ENCODE assay signal across 21 mouse cellular contexts in genomic region chrX:99149047-99149446, GRCm38 (mm10). TPM values are rescaled to one million over a fixed set of nuclear protein-coding genes. Genes with fewer than 3 reads are reported as not detected.
DNase-seq lines count a peak whose midpoint lies in the region; ATAC-seq and TF ChIP-seq lines count a peak whose summit lies in the region.
"Had no signal": no experiment of that assay in that cellular context is flagged by ENCODE, and none has a peak within 500 bp of the region (broad histone marks: within the 10 kb centered on the region; RNA-seq: fewer than 3 reads in every experiment).

No protein-coding gene starts in this region.

- H3K4me1 ChIP-seq in heart, adult 2 months (ENCODE audit: control insufficient read depth, insufficient read depth, low read length) = peaks cover 4% of the 10 kb centered on the region
- peaks cover 18% of the 10 kb centered on the region for H3K4me1 ChIP-seq in lung, adult 2 months (ENCODE audit: control insufficient read depth, insufficient read depth, low read length)
- H3K4me1 ChIP-seq in lung, embryonic 15.5 days = peaks cover 38% of the 10 kb centered on the region
- no peaks in the 10 kb centered on the region; the same call in 1 of the 2 replicates for H3K4me1 ChIP-seq in cerebellum, adult 2 months (ENCODE audit: control insufficient read depth, insufficient read depth, low read length)

- TF ChIP-seq POLR2A in heart, adult 2 months (IDR thresholded peaks at IDR 0.05; ENCODE audit: insufficient read depth, low read depth, low read length) = no peak
- TF ChIP-seq POLR2A in lung, adult 2 months (IDR thresholded peaks at IDR 0.05; ENCODE audit: borderline replicate concordance, extremely low read depth, low read depth, low read length) = no peak
- TF ChIP-seq POLR2A in cerebellum, adult 2 months (IDR thresholded peaks at IDR 0.05; ENCODE audit: borderline replicate concordance, insufficient read depth, low read length) = no peak

- no peak for TF ChIP-seq CTCF in heart, adult 2 months (IDR thresholded peaks at IDR 0.05)
- TF ChIP-seq CTCF in lung, adult 2 months (IDR thresholded peaks at IDR 0.05; ENCODE audit: insufficient read depth, low read length) = no peak
- no peak for TF ChIP-seq CTCF in cerebellum, adult 2 months (IDR thresholded peaks at IDR 0.05; ENCODE audit: borderline replicate concordance, insufficient read depth, low read depth, low read length)

- no peaks in the 10 kb centered on the region for H3K27me3 ChIP-seq in heart, adult 2 months (ENCODE audit: control insufficient read depth, insufficient read depth, low read length)
- no peaks in the 10 kb centered on the region for H3K27me3 ChIP-seq in lung, embryonic 15.5 days
- no peaks in the 10 kb centered on the region for H3K27me3 ChIP-seq in cerebellum, adult 2 months (ENCODE audit: control insufficient read depth, insufficient read depth, low read length)
- H3K27me3 ChIP-seq: liver, embryonic 15.5 days; Patski had no signal

- H3K79me2 ChIP-seq in heart, adult 2 months (replicated peaks; ENCODE audit: control insufficient read depth, insufficient read depth, low read length) = peaks cover 1% of the 10 kb centered on the region; the same call in 1 of the 2 replicates

- no peak for TF ChIP-seq EP300 in heart, adult 2 months (IDR thresholded peaks at IDR 0.05; ENCODE audit: insufficient read depth, low read depth, low read length)

- peak overlapping the region; percentile 20; the same call in 1 of the 2 replicates for H3K27ac ChIP-seq in heart, adult 2 months
- peak overlapping the region; percentile 33; the same call in 1 of the 2 replicates for H3K27ac ChIP-seq in lung, embryonic 15.5 days
- no peak overlapping the region for H3K27ac ChIP-seq in cerebellum, adult 2 months (ENCODE audit: insufficient read depth, low read length)
- H3K27ac ChIP-seq: heart, embryonic 13.5 days; hindbrain, embryonic 10.5 days; left cerebral cortex, adult 2 months; limb, embryonic 12.5 days; liver, embryonic 15.5 days; midbrain, embryonic 10.5 days had no signal

- 81% methylated on average over 7 of the region's 7 CpGs for WGBS in heart, adult 2 months
- WGBS in lung, adult 2 months = 63% methylated on average over 7 of the region's 7 CpGs
- WGBS in lung, embryonic 15.5 days = 54% methylated on average over 7 of the region's 7 CpGs
- whole genome bisulfite sequencing in cerebellum, adult 2 months = 80% methylated on average over 7 of the region's 7 CpGs

- no peak overlapping the region for H3K4me3 ChIP-seq in heart, adult 2 months
- H3K4me3 ChIP-seq in lung, adult 2 months (replicated peaks; ENCODE audit: extremely low read depth, low read depth, low read length) = no peak overlapping the region
- no peak overlapping the region for H3K4me3 ChIP-seq in lung, embryonic 15.5 days
- H3K4me3 ChIP-seq in cerebellum, adult 2 months (replicated peaks; ENCODE audit: insufficient read depth, low read depth, low read length) = no peak overlapping the region
- H3K4me3 ChIP-seq: heart, embryonic 13.5 days; hindbrain, embryonic 10.5 days; left cerebral cortex, adult 2 months; limb, embryonic 12.5 days; liver, embryonic 15.5 days; midbrain, embryonic 10.5 days had no signal

- H3K4me2 ChIP-seq in lung, embryonic 15.5 days = no peak overlapping the region
- H3K4me2 ChIP-seq: heart, embryonic 13.5 days; limb, embryonic 12.5 days; liver, embryonic 15.5 days had no signal

- DNase-seq in heart, adult 2 months = no peak
- no peak for DNase-seq in heart, postnatal 25 days (ENCODE audit: low spot score)
- DNase-seq in lung, adult 2 months = peak; percentile 24
- DNase-seq in lung, postnatal 10 days = no peak
- no peak for DNase-seq in cerebellum, adult 2 months
- no peak for DNase-seq in thymus, postnatal 14 days
- DNase-seq in retina, postnatal 1 day = no peak
- DNase-seq: B cell, adult 2 months; cerebellum, postnatal 36 days; gastrocnemius, postnatal 25 days; right cerebral cortex, adult 18-20 months; spleen, adult 18-20 months; thymus, postnatal 36 days had no signal

- H3K36me3 ChIP-seq in heart, adult 2 months (ENCODE audit: control insufficient read depth, insufficient read depth, low read length) = no peaks in the 10 kb centered on the region
- peaks cover 17% of the 10 kb centered on the region for H3K36me3 ChIP-seq in lung, embryonic 15.5 days
- H3K36me3 ChIP-seq: liver, embryonic 15.5 days had no signal

- no peaks in the 10 kb centered on the region for H3K9me3 ChIP-seq in lung, embryonic 15.5 days
- H3K9me3 ChIP-seq: heart, embryonic 13.5 days; hindbrain, embryonic 10.5 days; limb, embryonic 12.5 days; liver, embryonic 15.5 days; midbrain, embryonic 10.5 days had no signal

- intact Hi-C loops in heart, adult 2 months (cut with DNase I) = no loop called here
- intact Hi-C loops in heart, postnatal 25 days (cut with DNase I) = no loop called here

- H3K9ac ChIP-seq in heart, adult 2 months (ENCODE audit: low read depth, low read length) = no peak overlapping the region
- H3K9ac ChIP-seq in lung, embryonic 15.5 days = no peak overlapping the region
- H3K9ac ChIP-seq: heart, embryonic 13.5 days; limb, embryonic 12.5 days; liver, embryonic 15.5 days had no signal

- ATAC-seq in lung, embryonic 15.5 days (ENCODE audit: borderline replicate concordance, extremely low read depth, low FRiP score, low TSS enrichment) = no peak

RNA-seq across cellular contexts. Expression of gene Efnb1, which starts 13.1 kb away (rescaled TPM):
- 10 to 100 TPM; 20.4 to 21.2 TPM for total RNA-seq in heart, adult 2 months (2021)
- 16.0 and 20.6 TPM in 2 replicates for polyA plus RNA-seq in heart, adult 2 months (2012; rRNA removed)
- total RNA-seq in heart, postnatal 25 days (2021) = 10 to 100 TPM; 19.8 to 22.4 TPM
- 81.4 and 132 TPM in 2 replicates for polyA plus RNA-seq in lung, adult 2 months (2012; rRNA removed)
- polyA plus RNA-seq in lung, embryonic 15.5 days (2015; fragmentation: Nextera tagmentation; extraction: Ambion mirVana) = 44.1 and 47.3 TPM in 2 replicates
- 4.6 and 5.3 TPM in 2 replicates for polyA plus RNA-seq in cerebellum, adult 2 months (2012; rRNA removed)
